Mouse (Mus musculus): ENCODE data around the gene Gadd45gip1. TPM values are rescaled to one million over a fixed set of nuclear protein-coding genes. Genes with fewer than 3 reads are reported as not detected.

Gadd45gip1 gene
- polyA plus RNA-seq, 1 experiment = 21.3 TPM

DNA sequence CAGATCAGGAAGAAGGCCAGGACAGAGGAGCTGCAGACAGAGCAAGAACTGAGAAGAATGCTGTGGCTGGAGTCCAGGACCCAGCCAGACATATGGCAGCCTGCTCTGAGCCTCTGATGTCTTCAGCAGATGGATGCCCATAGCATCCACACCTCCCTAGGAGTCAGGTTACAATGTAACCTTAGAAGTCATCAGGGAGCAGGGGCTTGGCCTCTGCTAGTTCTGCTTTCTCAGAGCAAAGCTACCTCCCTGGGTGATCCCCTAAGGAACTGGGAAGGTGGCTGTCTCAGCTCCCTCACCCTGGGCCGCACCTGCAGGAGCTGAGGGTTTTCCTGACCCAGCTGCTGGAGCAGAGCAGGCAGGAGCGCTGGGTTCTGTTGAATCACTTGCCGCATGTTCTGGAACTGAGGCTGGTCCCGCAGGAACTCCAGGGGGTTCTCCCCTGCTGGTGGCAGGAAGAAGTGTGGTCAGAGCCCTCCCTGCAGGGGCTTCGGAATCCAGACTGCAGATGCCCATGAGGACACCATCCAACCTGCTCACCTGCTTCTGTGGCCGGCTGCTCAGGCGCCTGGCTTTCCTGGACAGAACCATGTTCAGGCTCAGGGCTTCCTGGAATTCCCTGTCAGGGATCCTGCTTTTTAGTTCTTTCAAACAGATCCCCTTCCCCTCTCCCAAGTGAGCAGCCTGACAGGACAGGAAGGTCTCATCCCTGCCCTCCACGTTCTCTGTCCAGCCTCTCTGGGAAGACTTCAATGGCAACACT, 6.0 kb downstream of the Gadd45gip1 start:
- peaks cover 5% of the 10 kb centered on the region for H3K4me1 ChIP-seq (ENCODE audit: control insufficient read depth, insufficient read depth, low read length)
- DNase-seq = no peak
- TF ChIP-seq CTCF (IDR thresholded peaks at IDR 0.05; ENCODE audit: insufficient read depth, low read length) = no peak
- no peak for TF ChIP-seq POLR2A (IDR thresholded peaks at IDR 0.05; ENCODE audit: borderline replicate concordance, extremely low read depth, low read depth, low read length)
- 61% methylated on average over 8 of the region's 8 CpGs for WGBS
- H3K4me3 ChIP-seq (replicated peaks; ENCODE audit: extremely low read depth, low read depth, low read length) = no peak overlapping the region

DNA sequence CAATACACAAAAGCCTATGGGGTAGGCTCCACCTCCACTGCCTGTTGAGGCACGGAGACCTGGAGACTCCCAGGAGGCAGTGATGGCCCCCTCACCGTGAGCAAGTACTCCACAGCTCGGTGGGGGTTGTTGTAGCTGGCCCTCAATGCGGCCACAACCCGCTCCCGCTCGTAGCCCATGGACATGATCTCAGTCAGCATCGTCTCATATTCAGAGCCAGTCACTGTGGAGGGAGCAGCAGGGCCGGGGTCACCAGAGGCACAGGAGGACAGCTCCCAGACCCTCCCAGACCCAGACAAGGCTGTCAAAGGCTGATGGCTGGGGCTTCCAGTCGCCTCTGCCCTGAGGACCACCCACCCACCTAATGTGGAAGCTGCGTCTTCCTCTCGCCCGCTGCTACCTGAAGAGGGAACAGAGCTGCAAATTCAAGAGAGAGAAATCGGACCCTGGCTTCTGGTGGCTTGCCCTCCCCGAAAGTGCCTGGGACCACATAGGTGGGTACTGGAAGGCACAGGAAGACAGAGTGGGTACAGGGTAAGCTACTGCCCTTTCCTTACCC, 6.7 kb downstream of the Gadd45gip1 start:
- TF ChIP-seq CTCF (IDR thresholded peaks at IDR 0.05; ENCODE audit: insufficient read depth, low read length) = no peak
- no peak for TF ChIP-seq POLR2A (IDR thresholded peaks at IDR 0.05; ENCODE audit: borderline replicate concordance, extremely low read depth, low read depth, low read length)
- WGBS = 85% methylated on average over 15 of the region's 15 CpGs
- no peak for DNase-seq
- Histone ChIP-seq H3K4me1 (ENCODE audit: control insufficient read depth, insufficient read depth, low read length) (peaks cover 3% of the 10 kb centered on the region), H3K4me3 (replicated peaks; ENCODE audit: extremely low read depth, low read depth, low read length) (no peak overlapping the region)

DNA sequence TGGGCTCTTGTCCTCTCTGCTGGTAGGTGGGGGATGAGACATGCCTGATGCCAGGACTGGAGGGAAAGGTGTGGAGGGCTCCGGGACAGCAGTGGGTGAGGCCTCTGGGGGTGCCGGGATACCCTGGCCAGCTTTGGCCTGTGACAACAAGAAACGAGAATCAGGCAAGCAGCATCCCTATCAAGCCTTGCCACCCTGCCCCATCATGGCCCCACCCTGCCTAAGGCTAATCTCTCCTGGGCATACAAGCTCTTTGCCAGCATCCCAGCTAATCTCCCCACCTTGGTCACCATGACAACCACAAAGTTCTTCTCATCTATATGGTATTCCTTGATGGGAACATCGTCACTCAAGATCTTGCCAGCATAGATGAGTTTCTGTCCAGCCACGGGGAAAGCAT, 7.2 kb downstream of the Gadd45gip1 start:
- DNase-seq = no peak
- TF ChIP-seq POLR2A (IDR thresholded peaks at IDR 0.05; ENCODE audit: borderline replicate concordance, extremely low read depth, low read depth, low read length) = no peak
- no peak for TF ChIP-seq CTCF (IDR thresholded peaks at IDR 0.05; ENCODE audit: insufficient read depth, low read length)
- H3K4me3 ChIP-seq (replicated peaks; ENCODE audit: extremely low read depth, low read depth, low read length) = no peak overlapping the region
- H3K4me1 ChIP-seq (ENCODE audit: control insufficient read depth, insufficient read depth, low read length) = peaks cover 3% of the 10 kb centered on the region
- WGBS = 82% methylated on average over 5 of the region's 5 CpGs

DNA sequence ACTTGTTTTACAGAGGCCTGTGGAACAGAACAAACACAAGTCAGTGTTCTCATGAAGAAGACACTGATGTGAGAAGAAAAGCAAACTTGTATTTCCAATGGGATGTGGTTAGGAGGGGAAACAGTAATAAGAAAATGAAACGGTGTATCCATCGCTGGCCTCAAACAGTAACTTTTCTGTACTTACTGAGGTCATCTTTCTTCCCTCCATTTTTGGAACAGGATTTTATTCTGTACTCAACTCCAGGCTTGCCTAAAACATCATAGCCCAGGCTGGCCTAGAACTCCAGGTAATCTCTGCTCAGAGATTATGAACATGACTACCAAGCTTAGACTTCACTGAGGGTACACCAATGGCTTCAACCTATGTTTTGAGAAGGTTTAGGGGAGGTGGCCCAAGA, 8.1 kb downstream of the Gadd45gip1 start:
- 83% methylated on average over 2 of the region's 2 CpGs for WGBS
- no peak overlapping the region for H3K4me3 ChIP-seq (replicated peaks; ENCODE audit: extremely low read depth, low read depth, low read length)
- no peak for TF ChIP-seq POLR2A (IDR thresholded peaks at IDR 0.05; ENCODE audit: borderline replicate concordance, extremely low read depth, low read depth, low read length)
- TF ChIP-seq CTCF (IDR thresholded peaks at IDR 0.05; ENCODE audit: insufficient read depth, low read length) = no peak
- no peak for DNase-seq
- peaks cover 3% of the 10 kb centered on the region for H3K4me1 ChIP-seq (ENCODE audit: control insufficient read depth, insufficient read depth, low read length)

DNA sequence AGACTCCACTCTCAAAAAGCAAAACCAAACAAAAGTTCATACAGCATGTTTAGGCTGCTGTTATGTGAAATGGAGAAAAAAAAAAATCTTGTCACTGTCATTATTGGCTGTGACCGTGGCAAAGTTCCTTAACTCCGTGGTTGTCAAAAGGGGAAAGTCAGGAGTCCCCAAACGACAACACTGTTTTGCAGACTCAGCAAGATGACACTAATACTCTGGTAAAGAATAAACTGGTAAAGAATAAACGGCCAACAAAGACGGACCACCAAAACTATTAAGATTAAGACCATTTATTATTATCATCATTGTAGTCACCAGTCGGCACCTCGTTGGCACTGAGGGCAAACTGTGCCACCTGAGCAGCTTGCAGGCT, 8.5 kb downstream of the Gadd45gip1 start:
- WGBS = under 1% methylated on average over 7 of the region's 7 CpGs
- no peak for DNase-seq
- TF ChIP-seq POLR2A (IDR thresholded peaks at IDR 0.05; ENCODE audit: borderline replicate concordance, extremely low read depth, low read depth, low read length) (no peak), CTCF (IDR thresholded peaks at IDR 0.05; ENCODE audit: insufficient read depth, low read length) (no peak)
- H3K4me1 ChIP-seq (ENCODE audit: control insufficient read depth, insufficient read depth, low read length) = peaks cover 6% of the 10 kb centered on the region
- peak overlapping the region; percentile 86 for H3K4me3 ChIP-seq (replicated peaks; ENCODE audit: extremely low read depth, low read depth, low read length)

DNA sequence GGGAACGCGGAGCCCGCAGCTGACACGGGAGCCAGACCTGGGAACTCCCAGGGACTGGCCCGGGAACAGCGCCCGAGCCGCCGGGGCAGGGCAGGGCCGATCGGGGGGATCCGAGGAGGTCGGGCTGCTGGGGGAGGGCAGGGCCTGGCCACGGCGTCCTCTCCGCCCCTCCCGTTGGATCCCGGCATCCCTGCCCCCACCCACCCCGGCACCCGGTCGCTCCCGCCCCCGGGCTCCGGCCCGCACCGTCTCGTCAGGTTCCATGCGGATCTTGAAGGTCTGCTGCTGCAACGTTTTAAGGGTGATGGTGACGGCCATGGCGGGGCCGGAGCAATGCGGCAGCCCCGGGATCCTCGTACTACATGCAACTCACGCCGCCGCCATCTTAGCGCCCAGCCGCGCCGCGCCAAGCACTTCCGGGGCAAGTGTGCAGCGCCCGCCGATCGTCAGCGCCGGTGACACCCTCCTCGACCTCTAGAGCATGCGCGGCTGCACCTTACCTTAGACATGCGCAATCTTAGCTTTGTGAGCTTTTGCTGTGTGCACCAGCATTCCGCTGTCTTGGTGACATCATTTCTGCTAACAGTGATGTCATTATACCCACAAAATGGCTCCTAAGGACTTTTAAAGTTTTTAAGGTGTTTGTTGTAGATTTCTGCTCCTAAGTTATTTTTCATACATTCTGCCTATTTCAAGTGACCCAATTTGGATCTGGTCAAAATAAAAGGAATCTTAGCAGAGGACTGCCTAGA, 9.1 kb downstream of the Gadd45gip1 start, which contains the start of gene Rad23a:
Gene Rad23a (minus strand): TSS at position 418 of the 752 bp plus-strand sequence.
- peak; percentile 87 for DNase-seq
- WGBS = under 1% methylated on average over 55 of the region's 55 CpGs
- TF ChIP-seq CTCF (IDR thresholded peaks at IDR 0.05; ENCODE audit: insufficient read depth, low read length) = no peak
- TF ChIP-seq POLR2A (IDR thresholded peaks at IDR 0.05; ENCODE audit: borderline replicate concordance, extremely low read depth, low read depth, low read length) = peak; percentile 82; the same call in 1 of the 2 replicates
- Histone ChIP-seq H3K4me1 (ENCODE audit: control insufficient read depth, insufficient read depth, low read length) (peaks cover 7% of the 10 kb centered on the region), H3K4me3 (replicated peaks; ENCODE audit: extremely low read depth, low read depth, low read length) (peak within 1 kb of the TSS; percentile 86)

DNA sequence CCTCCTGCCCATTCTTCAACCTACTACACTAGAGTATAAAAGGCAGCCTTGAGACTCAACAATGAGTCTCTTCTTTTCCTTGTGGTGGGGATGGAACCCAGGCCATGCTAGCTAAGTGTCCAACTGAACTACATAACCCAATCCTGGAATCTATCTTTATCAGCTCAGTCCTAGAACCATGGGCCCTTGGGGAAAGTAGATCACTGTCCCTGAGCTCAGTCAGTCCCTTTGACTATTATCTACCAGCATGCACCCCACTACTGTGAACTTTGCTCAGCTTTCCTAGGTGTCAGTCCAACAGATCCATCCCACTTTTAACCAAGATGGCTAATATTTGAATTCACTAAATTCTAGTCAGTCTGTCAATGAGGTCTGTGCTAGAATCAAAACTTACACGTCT, 10.2 kb downstream of the Gadd45gip1 start:
- WGBS = 65% methylated on average over 1 of the region's 1 CpGs
- no peak for DNase-seq
- no peak for TF ChIP-seq POLR2A (IDR thresholded peaks at IDR 0.05; ENCODE audit: borderline replicate concordance, extremely low read depth, low read depth, low read length)
- TF ChIP-seq CTCF (IDR thresholded peaks at IDR 0.05; ENCODE audit: insufficient read depth, low read length) = no peak
- Histone ChIP-seq H3K4me1 (ENCODE audit: control insufficient read depth, insufficient read depth, low read length) (peaks cover 9% of the 10 kb centered on the region), H3K4me3 (replicated peaks; ENCODE audit: extremely low read depth, low read depth, low read length) (no peak overlapping the region)

DNA sequence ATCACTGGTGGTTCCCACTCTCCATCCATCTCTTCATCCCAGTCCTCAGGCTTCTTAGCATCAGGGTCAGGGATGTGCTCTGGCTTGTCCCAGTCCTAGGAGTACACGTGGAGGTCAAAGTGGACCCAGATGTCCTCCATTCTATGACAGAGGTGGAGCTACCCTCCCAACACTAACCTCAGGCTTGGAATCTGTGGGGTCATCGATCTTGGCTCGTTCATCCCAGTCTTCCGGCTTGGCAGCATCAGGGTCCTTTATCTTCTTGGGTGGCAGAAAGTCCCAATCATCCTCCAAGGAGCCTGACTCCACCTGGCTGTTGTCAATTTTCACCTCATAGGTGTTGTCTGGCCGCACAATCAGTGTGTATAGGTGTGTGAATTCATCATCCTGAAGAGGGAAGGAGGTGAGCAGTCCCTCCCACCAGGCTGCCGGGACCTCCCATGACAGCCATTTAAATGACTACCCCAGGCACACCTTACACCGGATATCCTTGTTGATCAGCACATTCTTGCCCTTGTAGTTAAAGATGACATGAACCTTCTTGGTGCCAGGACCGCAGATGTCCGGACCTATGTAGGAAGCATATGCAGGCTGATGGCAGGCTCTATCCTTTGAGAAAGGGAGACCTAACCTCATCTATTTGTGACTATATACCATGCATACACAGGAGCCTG, 13.2 kb downstream of the Gadd45gip1 start:
- peaks cover 9% of the 10 kb centered on the region for H3K4me1 ChIP-seq (ENCODE audit: control insufficient read depth, insufficient read depth, low read length)
- TF ChIP-seq CTCF (IDR thresholded peaks at IDR 0.05; ENCODE audit: insufficient read depth, low read length) (no peak), POLR2A (IDR thresholded peaks at IDR 0.05; ENCODE audit: borderline replicate concordance, extremely low read depth, low read depth, low read length) (no peak)
- H3K4me3 ChIP-seq (replicated peaks; ENCODE audit: extremely low read depth, low read depth, low read length) = no peak overlapping the region
- DNase-seq = no peak
- 63% methylated on average over 9 of the region's 9 CpGs for WGBS

All from lung, adult 2 months (tissue).